Mouse (Mus musculus) MEL (cell line): ENCODE results near the gene Wrb. TPM values are rescaled to one million over a fixed set of nuclear protein-coding genes. Genes with fewer than 3 reads are reported as not detected.

ENCODE experiments used
- DNase-seq: peaks from one replicate; pipeline ENCODE4 v3.0.0; 2011; ENCODE audit warnings: low read depth, low spot score
- H3K27ac ChIP-seq: 2 replicates; pipeline ENCODE4 v1.5.1; 2012; ENCODE audit warnings: low read depth, mild to moderate bottlenecking, control low read depth, low read length, moderate library complexity; ENCODE audit not compliant: control insufficient read depth
- H3K27me3 ChIP-seq, 2 experiments: fragments of 150-350 bp in 1 of 2; sonication (generic) in 1 of 2; 2 replicates each; pipeline ENCODE4 v1.6.1; 2012; ENCODE audit warnings: low read length in 2 of 2, mild to moderate bottlenecking in 2 of 2, improper control_type of control experiment in 1 of 2, moderate library complexity in 1 of 2; ENCODE audit not compliant: insufficient read depth in 2 of 2, control insufficient read depth in 1 of 2
- H3K36me3 ChIP-seq, 2 experiments: 2 replicates each; pipeline ENCODE4 v1.6.1; 2012 to 2014; ENCODE audit warnings: low read length in 2 of 2, improper control_type of control experiment in 1 of 2, inconsistent platforms in 1 of 2, mild to moderate bottlenecking in 1 of 2; ENCODE audit not compliant: insufficient read depth in 2 of 2, control insufficient read depth in 1 of 2
- H3K4me1 ChIP-seq, 2 experiments: fragments of 150-350 bp in 1 of 2; sonication (generic) in 1 of 2; 2 replicates each; pipeline ENCODE4 v1.6.1; 2012; ENCODE audit warnings: low read length in 2 of 2, improper control_type of control experiment in 1 of 2, mild to moderate bottlenecking in 1 of 2; ENCODE audit not compliant: insufficient read depth in 2 of 2, control insufficient read depth in 1 of 2
- H3K4me3 ChIP-seq, 2 experiments: fragments of 150-350 bp in 1 of 2; sonication (generic) in 1 of 2; 2 replicates each; pipeline ENCODE4 v1.5.1; 2012; ENCODE audit warnings: low read depth in 2 of 2, low read length in 2 of 2, mild to moderate bottlenecking in 2 of 2, moderate library complexity in 2 of 2, control low read depth in 1 of 2, improper control_type of control experiment in 1 of 2; ENCODE audit not compliant: control insufficient read depth in 1 of 2, insufficient read depth in 1 of 2
- H3K79me2 ChIP-seq: 2 replicates; pipeline ENCODE4 v1.6.1; 2012; ENCODE audit warnings: mild to moderate bottlenecking, low read length, moderate library complexity; ENCODE audit not compliant: control insufficient read depth, poor library complexity, insufficient read depth
- H3K9ac ChIP-seq: 2 replicates; pipeline ENCODE4 v1.6.1; 2012; ENCODE audit warnings: low read depth, mild to moderate bottlenecking, control low read depth, low read length, moderate library complexity; ENCODE audit not compliant: control insufficient read depth, poor library complexity, severe bottlenecking
- H3K9me3 ChIP-seq: fragments of 150-350 bp; sonication (generic); replicated peaks from 2 replicates; pipeline ENCODE4 v1.6.1; 2012; ENCODE audit warnings: mild to moderate bottlenecking, low read length, improper control_type of control experiment, moderate library complexity; ENCODE audit not compliant: insufficient read depth
- BHLHE40 ChIP-seq: IDR thresholded peaks from 2 replicates; pipeline ENCODE4 v1.6.1; 2012; ENCODE audit warnings: low read depth, mild to moderate bottlenecking, inconsistent platforms, low read length, improper control_type of control experiment, borderline replicate concordance
- CHD1 ChIP-seq: IDR thresholded peaks from 2 replicates; pipeline ENCODE4 v1.6.1; 2012; ENCODE audit warnings: low read depth, mild to moderate bottlenecking, inconsistent platforms, low read length, improper control_type of control experiment
- CTCF ChIP-seq, 3 experiments: IDR thresholded peaks in 2 of 3; conservative IDR thresholded peaks in 1 of 3; 2 replicates each; pipeline ENCODE4 v1.5.1; 2011 to 2012; ENCODE audit warnings: low read length in 3 of 3, low read depth in 2 of 3, mild to moderate bottlenecking in 2 of 3, improper control_type of control experiment in 1 of 3, inconsistent platforms in 1 of 3, mixed read lengths in 1 of 3, moderate library complexity in 1 of 3; ENCODE audit not compliant: control insufficient read depth in 1 of 3, insufficient read depth in 1 of 3, poor library complexity in 1 of 3, severe bottlenecking in 1 of 3
- ETS1 ChIP-seq: IDR thresholded peaks from 2 replicates; pipeline ENCODE4 v1.6.1; 2012; ENCODE audit warnings: low read depth, mild to moderate bottlenecking, inconsistent platforms, low read length, improper control_type of control experiment, moderate library complexity
- GATA1 ChIP-seq: IDR thresholded peaks from 2 replicates; pipeline ENCODE4 v1.6.1; 2011; ENCODE audit warnings: low read depth, low read length, improper control_type of control experiment
- HCFC1 ChIP-seq: IDR thresholded peaks from 2 replicates; pipeline ENCODE4 v1.6.1; 2012; ENCODE audit warnings: low read depth, mild to moderate bottlenecking, inconsistent platforms, low read length, improper control_type of control experiment, moderate library complexity
- JUND ChIP-seq: IDR thresholded peaks from 2 replicates; pipeline ENCODE4 v1.6.1; 2011; ENCODE audit warnings: low read depth, mild to moderate bottlenecking, improper control_type of control experiment, low read length
- MAX ChIP-seq: IDR thresholded peaks from 2 replicates; pipeline ENCODE4 v1.6.1; 2011; ENCODE audit warnings: low read length, improper control_type of control experiment
- MYB ChIP-seq: IDR thresholded peaks from 2 replicates; pipeline ENCODE4 v1.6.1; 2011; ENCODE audit warnings: mild to moderate bottlenecking, low read depth, low read length, improper control_type of control experiment
- NRF1 ChIP-seq: IDR thresholded peaks from 2 replicates; pipeline ENCODE4 v1.6.1; 2014; ENCODE audit warnings: low read depth, mild to moderate bottlenecking, inconsistent platforms, low read length, improper control_type of control experiment, moderate library complexity; ENCODE audit not compliant: poor library complexity, insufficient read depth, severe bottlenecking
- POLR2A ChIP-seq, 2 experiments: IDR thresholded peaks; 2 replicates each; pipeline ENCODE4 v1.6.1; 2011 to 2012; ENCODE audit warnings: low read length in 2 of 2, mild to moderate bottlenecking in 2 of 2, control low read depth in 1 of 2, improper control_type of control experiment in 1 of 2, low read depth in 1 of 2, moderate library complexity in 1 of 2; ENCODE audit not compliant: control insufficient read depth in 1 of 2, insufficient read depth in 1 of 2, poor library complexity in 1 of 2
- RCOR1 ChIP-seq: IDR thresholded peaks from 2 replicates; pipeline ENCODE4 v1.6.1; 2012; ENCODE audit warnings: low read depth, mild to moderate bottlenecking, inconsistent platforms, low read length, improper control_type of control experiment
- SIN3A ChIP-seq: IDR thresholded peaks from 2 replicates; pipeline ENCODE4 v1.6.1; 2012; ENCODE audit warnings: low read length, improper control_type of control experiment, inconsistent platforms
- UBTF ChIP-seq: IDR thresholded peaks from 2 replicates; pipeline ENCODE4 v1.6.1; 2012; ENCODE audit warnings: low read depth, mild to moderate bottlenecking, inconsistent platforms, low read length, improper control_type of control experiment, moderate library complexity, borderline replicate concordance; ENCODE audit not compliant: insufficient read depth
- USF1 ChIP-seq: IDR thresholded peaks from 2 replicates; pipeline ENCODE4 v1.6.1; 2014; ENCODE audit warnings: low read depth, mild to moderate bottlenecking, inconsistent platforms, low read length, improper control_type of control experiment, moderate library complexity
- ZKSCAN1 ChIP-seq: IDR thresholded peaks from 2 replicates; pipeline ENCODE4 v1.6.1; 2012; ENCODE audit warnings: low read depth, mild to moderate bottlenecking, inconsistent platforms, low read length, improper control_type of control experiment, moderate library complexity
- ZNF384 ChIP-seq: IDR thresholded peaks from 2 replicates; pipeline ENCODE4 v1.6.1; 2012; ENCODE audit warnings: low read depth, mild to moderate bottlenecking, inconsistent platforms, low read length, improper control_type of control experiment
- polyA plus RNA-seq, 2 experiments: library from polyadenylated mRNA; stranded (reverse) in 1 of 2; unstranded in 1 of 2; fragments of >175 nt in 1 of 2; fragments of >200 nt in 1 of 2; gene quantifications; 2 replicates each; pipeline versions ENCODE4 v1.2.1 to v1.2.4; 2012; ENCODE audit warnings: low replicate concordance in 2 of 2, low read depth in 1 of 2; ENCODE audit not compliant: insufficient read length in 2 of 2, insufficient read depth in 1 of 2, missing spikeins in 1 of 2
- total RNA-seq: library from RNA; depleted of rRNA; stranded (reverse); fragments of 300-350 nt; gene quantifications from 2 replicates; pipeline ENCODE4 v1.2.3, GENCODE M21; 2012

Gene Wrb
- total and polyA plus RNA-seq, 3 experiments = 41.6 to 50.2 TPM; not detected in 1

DNA sequence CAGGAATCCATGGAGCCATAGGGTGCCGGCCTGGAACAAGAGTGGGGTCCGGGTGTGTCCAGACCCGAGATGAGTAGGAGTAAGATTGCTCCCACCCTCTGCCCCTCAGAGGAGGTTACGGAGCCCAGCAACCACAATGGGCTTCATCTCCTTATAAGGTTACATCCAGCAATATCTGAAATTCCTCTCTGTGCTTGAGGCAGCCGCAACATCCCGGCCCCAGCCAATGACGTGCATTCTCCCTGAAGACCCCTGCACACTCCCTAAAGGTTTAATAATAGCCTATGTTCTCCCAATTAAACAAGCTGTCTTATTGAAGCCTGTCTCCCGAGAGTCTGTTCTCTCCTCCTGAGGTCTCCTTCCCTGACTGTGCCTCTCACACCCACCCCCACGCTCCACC lies 4.1 kb downstream of the Wrb start:
- H3K9ac ChIP-seq = no peak overlapping the region
- no peaks in the 10 kb centered on the region for H3K9me3 ChIP-seq
- peaks cover 0 to 8% of the 10 kb centered on the region in 2 experiments; a peak in 1 of 4 replicates for H3K36me3 ChIP-seq
- H3K79me2 ChIP-seq = peaks cover 39% of the 10 kb centered on the region
- H3K27ac ChIP-seq = no peak overlapping the region
- DNase-seq = no peak
- H3K4me1 ChIP-seq = peaks cover 0 to 12% of the 10 kb centered on the region in 2 experiments; a peak in 1 of 4 replicates
- no peak overlapping the region for H3K4me3 ChIP-seq
- no peaks in the 10 kb centered on the region for H3K27me3 ChIP-seq
- TF ChIP-seq UBTF = no peak
- TF ChIP-seq, all 39 proteins: peak for 0

DNA sequence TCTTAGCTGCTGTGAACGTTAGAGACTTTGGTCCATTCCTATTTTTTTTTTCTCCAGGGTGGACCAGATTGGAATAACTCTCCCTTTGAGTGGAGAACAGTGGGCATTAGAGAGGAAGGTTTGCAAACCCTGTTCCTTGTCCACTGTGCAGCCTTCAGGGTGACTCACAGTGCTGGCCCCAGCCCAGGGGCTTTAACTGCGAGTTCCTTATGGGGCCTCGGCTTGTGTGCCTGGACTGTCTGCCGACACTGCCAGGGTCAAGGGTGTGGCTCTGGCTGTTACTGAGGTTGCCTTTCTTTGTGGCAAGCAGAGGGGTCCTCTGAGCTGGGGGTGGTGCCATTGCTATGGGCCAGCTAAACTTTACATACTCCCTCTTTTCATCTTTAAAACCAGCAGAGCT lies 5.8 kb downstream of the Wrb start:
- H3K9ac ChIP-seq = no peak overlapping the region
- H3K27me3 ChIP-seq = no peaks in the 10 kb centered on the region
- DNase-seq = no peak
- H3K36me3 ChIP-seq = peaks cover 0 to 5% of the 10 kb centered on the region in 2 experiments; a peak in 1 of 4 replicates
- no peak overlapping the region for H3K4me3 ChIP-seq
- H3K9me3 ChIP-seq = no peaks in the 10 kb centered on the region
- no peak overlapping the region for H3K27ac ChIP-seq
- TF ChIP-seq RCOR1 (no peak), CHD1 (no peak), GATA1 (no peak), ZKSCAN1 (no peak), HCFC1 (no peak), SIN3A (no peak), MAX (no peak), BHLHE40 (no peak), CTCF (IDR thresholded peaks at IDR 0.05 in 2 of 3, conservative IDR thresholded peaks at IDR 0.05 in 1 of 3; ENCODE audit: control insufficient read depth in 1 of 3, insufficient read depth in 1 of 3, low read depth in 2 of 3, low read length in 3 of 3, poor library complexity in 1 of 3, severe bottlenecking in 1 of 3) (no peak), NRF1 (no peak), USF1 (no peak), MYB (no peak), ZNF384 (no peak), POLR2A (IDR thresholded peaks at IDR 0.05; ENCODE audit: control insufficient read depth in 1 of 2, insufficient read depth in 1 of 2, low read depth in 1 of 2, low read length in 2 of 2, poor library complexity in 1 of 2) (no peak), ETS1 (no peak), JUND (no peak)
- H3K4me1 ChIP-seq = peaks cover 0 to 12% of the 10 kb centered on the region in 2 experiments; a peak in 1 of 4 replicates
- peaks cover 32% of the 10 kb centered on the region for H3K79me2 ChIP-seq
